Mouse (Mus musculus) embryonic facial prominence, embryonic 13.5 days (tissue): ENCODE results near the gene Olfr155. TPM values are rescaled to one million over a fixed set of nuclear protein-coding genes. Genes with fewer than 3 reads are reported as not detected.

Source experiments
- ATAC-seq: fragments of 200-750 bp; cut with Nextera tagmentation; 2 replicates; pipeline ENCODE4 v1.8.0; 2017; ENCODE audit warnings: low read depth; ENCODE audit not compliant: insufficient number of reproducible peaks, insufficient read depth, low FRiP score, low TSS enrichment
- H3K27ac ChIP-seq: fragments of 300-500 bp; sonication (generic); 2 replicates; pipeline ENCODE4 v1.5.1; 2015; ENCODE audit warnings: moderate library complexity, mild to moderate bottlenecking, inconsistent platforms
- H3K27me3 ChIP-seq: fragments of 300-500 bp; sonication (generic); 2 replicates; pipeline ENCODE4 v1.6.1; 2015; ENCODE audit warnings: mild to moderate bottlenecking, inconsistent platforms
- H3K36me3 ChIP-seq: fragments of 300-500 bp; sonication (generic); 2 replicates; pipeline ENCODE4 v1.6.1; 2015; ENCODE audit warnings: mild to moderate bottlenecking, inconsistent platforms
- H3K4me1 ChIP-seq: fragments of 300-500 bp; sonication (generic); 2 replicates; pipeline ENCODE4 v1.6.1; 2015; ENCODE audit warnings: inconsistent platforms
- H3K4me2 ChIP-seq: fragments of 300-500 bp; sonication (generic); 2 replicates; pipeline ENCODE4 v1.6.1; 2015; ENCODE audit warnings: moderate library complexity, mild to moderate bottlenecking, inconsistent platforms
- H3K4me3 ChIP-seq: fragments of 300-500 bp; sonication (generic); 2 replicates; pipeline ENCODE4 v1.5.1; 2015; ENCODE audit warnings: mild to moderate bottlenecking, inconsistent platforms
- H3K9ac ChIP-seq: fragments of 300-500 bp; sonication (generic); 2 replicates; pipeline ENCODE4 v1.6.1; 2015; ENCODE audit warnings: mild to moderate bottlenecking, inconsistent platforms
- H3K9me3 ChIP-seq: fragments of 300-500 bp; sonication (generic); 2 replicates; pipeline ENCODE4 v1.6.1; 2016; ENCODE audit warnings: inconsistent platforms
- WGBS: fragments of 180-500 bp; shearing (Covaris S2); methylation state at CpG from one replicate; pipeline ENCODE4 v1.1.7; 2015; ENCODE audit warnings: mixed read lengths; 5-methylcytosine and 5-hydroxymethylcytosine counted together
- polyA plus RNA-seq: library from polyadenylated mRNA; unstranded; fragments of >200 nt; fragmentation: Nextera tagmentation; extraction: Ambion mirVana; gene quantifications from 2 replicates; pipeline ENCODE4 v1.2.1, GENCODE M21; 2015

Gene Olfr155
- polyA plus RNA-seq, 1 experiment from 2014 or later: not detected

- Histone ChIP-seq H3K9me3 (no peaks in the 10 kb centered on the region), H3K4me3 (no peak overlapping the region), H3K27me3 (no peaks in the 10 kb centered on the region), H3K9ac (no peak overlapping the region), H3K27ac (no peak overlapping the region), H3K4me2 (no peak overlapping the region), H3K4me1 (no peaks in the 10 kb centered on the region; the same call in 1 of the 2 replicates), H3K36me3 (no peaks in the 10 kb centered on the region)
- ATAC-seq: no peak
- WGBS: 15% methylated on average over 14 of the region's 14 CpGs
These were observed 9.6 kb downstream of the Olfr155 start for GRCm38 (mm10) chr4:43860744-43861519.

GRCm38 (mm10) chr4:43863298-43863697 lies 11.9 kb downstream of the Olfr155 start:
- 64% methylated on average over 4 of the region's 4 CpGs for WGBS
- Histone ChIP-seq H3K36me3 (no peaks in the 10 kb centered on the region), H3K27me3 (no peaks in the 10 kb centered on the region), H3K9me3 (no peaks in the 10 kb centered on the region), H3K27ac (no peak overlapping the region), H3K4me1 (no peaks in the 10 kb centered on the region; the same call in 1 of the 2 replicates), H3K4me2 (no peak overlapping the region), H3K9ac (no peak overlapping the region), H3K4me3 (no peak overlapping the region)
- no peak for ATAC-seq

- 78% methylated on average over 10 of the region's 10 CpGs for WGBS
- Histone ChIP-seq H3K4me3 (no peak overlapping the region), H3K27me3 (no peaks in the 10 kb centered on the region), H3K9me3 (peaks cover 6% of the 10 kb centered on the region; the same call in 1 of the 2 replicates), H3K9ac (no peak overlapping the region), H3K27ac (no peak overlapping the region), H3K36me3 (no peaks in the 10 kb centered on the region), H3K4me1 (peaks cover 5% of the 10 kb centered on the region), H3K4me2 (no peak overlapping the region)
- no peak for ATAC-seq
These were observed 18.5 kb downstream of the Olfr155 start for GRCm38 (mm10) chr4:43869821-43870220.

GRCm38 (mm10) chr4:43874501-43874900 lies 23.1 kb downstream of the Olfr155 start:
- Histone ChIP-seq H3K4me3 (peak overlapping the region; percentile 91), H3K4me1 (peaks cover 26% of the 10 kb centered on the region), H3K9ac (0 out of 2 replicates have a peak overlapping the region, but pooled peaks have one; percentile 88), H3K27me3 (no peaks in the 10 kb centered on the region), H3K36me3 (no peaks in the 10 kb centered on the region), H3K4me2 (peak overlapping the region; percentile 88), H3K27ac (no peak overlapping the region), H3K9me3 (no peaks in the 10 kb centered on the region)
- no peak for ATAC-seq
- whole genome bisulfite sequencing: 51% methylated on average over 7 of the region's 7 CpGs

- Histone ChIP-seq H3K4me2 (peak within 1 kb of the TSS; percentile 88), H3K9ac (peak within 1 kb of the TSS; percentile 88), H3K36me3 (no peaks in the 10 kb centered on the region), H3K9me3 (no peaks in the 10 kb centered on the region), H3K4me3 (peak within 1 kb of the TSS; percentile 91), H3K27me3 (no peaks in the 10 kb centered on the region), H3K4me1 (peaks cover 29% of the 10 kb centered on the region), H3K27ac (peak within 1 kb of the TSS; percentile 62; the same call in 1 of the 2 replicates)
- under 1% methylated on average over 72 of the region's 73 CpGs for WGBS
- peak; percentile 81 for ATAC-seq
These were observed 24.0 kb downstream of the Olfr155 start, which contains the start of gene Reck for GRCm38 (mm10) chr4:43875160-43875918. TSS of gene Reck (plus strand) at chr4:43875530.

GRCm38 (mm10) chr4:43875919-43876411 lies 24.6 kb downstream of the Olfr155 start:
- Histone ChIP-seq H3K4me1 (peaks cover 29% of the 10 kb centered on the region), H3K4me2 (peak overlapping the region; percentile 88), H3K9ac (peak overlapping the region; percentile 88), H3K4me3 (peak overlapping the region; percentile 91), H3K27ac (no peak overlapping the region), H3K27me3 (no peaks in the 10 kb centered on the region), H3K36me3 (no peaks in the 10 kb centered on the region), H3K9me3 (no peaks in the 10 kb centered on the region)
- peak; percentile 27 for ATAC-seq
- WGBS: under 1% methylated on average over 20 of the region's 20 CpGs

GRCm38 (mm10) chr4:43877230-43877629 lies 25.9 kb downstream of the Olfr155 start:
- Histone ChIP-seq H3K9ac (no peak overlapping the region), H3K27ac (no peak overlapping the region), H3K27me3 (no peaks in the 10 kb centered on the region), H3K4me2 (no peak overlapping the region), H3K36me3 (no peaks in the 10 kb centered on the region), H3K9me3 (no peaks in the 10 kb centered on the region), H3K4me1 (peaks cover 29% of the 10 kb centered on the region), H3K4me3 (no peak overlapping the region)
- WGBS: 92% methylated on average over 1 of the region's 1 CpGs
- no peak for ATAC-seq

- H3K27ac ChIP-seq: peak overlapping the region; percentile 41; the same call in 1 of the 2 replicates
- H3K9ac ChIP-seq: no peak overlapping the region
- H3K36me3 ChIP-seq: no peaks in the 10 kb centered on the region
- H3K4me2 ChIP-seq: peak overlapping the region; percentile 12
- no peaks in the 10 kb centered on the region for H3K9me3 ChIP-seq
- no peaks in the 10 kb centered on the region for H3K27me3 ChIP-seq
- peaks cover 29% of the 10 kb centered on the region for H3K4me1 ChIP-seq
- no peak overlapping the region for H3K4me3 ChIP-seq
- WGBS: 27% methylated on average over 5 of the region's 5 CpGs
- no peak for ATAC-seq
These were observed 26.9 kb downstream of the Olfr155 start for GRCm38 (mm10) chr4:43878121-43878776.

- Histone ChIP-seq H3K9me3 (no peaks in the 10 kb centered on the region), H3K36me3 (no peaks in the 10 kb centered on the region), H3K9ac (no peak overlapping the region), H3K4me1 (peaks cover 39% of the 10 kb centered on the region), H3K4me2 (no peak overlapping the region), H3K27ac (no peak overlapping the region), H3K27me3 (no peaks in the 10 kb centered on the region), H3K4me3 (no peak overlapping the region)
- WGBS: 63% methylated on average over 6 of the region's 6 CpGs
- no peak for ATAC-seq
These were observed 28.2 kb downstream of the Olfr155 start for GRCm38 (mm10) chr4:43879566-43879965.

- no peaks in the 10 kb centered on the region for H3K36me3 ChIP-seq
- no peak overlapping the region for H3K4me3 ChIP-seq
- peaks cover 35% of the 10 kb centered on the region for H3K4me1 ChIP-seq
- no peaks in the 10 kb centered on the region for H3K27me3 ChIP-seq
- WGBS: 16% methylated on average over 4 of the region's 4 CpGs
- no peak overlapping the region for H3K4me2 ChIP-seq
- H3K27ac ChIP-seq: peak overlapping the region; percentile 11; the same call in 1 of the 2 replicates
- H3K9me3 ChIP-seq: no peaks in the 10 kb centered on the region
- no peak overlapping the region for H3K9ac ChIP-seq
- ATAC-seq: no peak
These were observed 32.8 kb downstream of the Olfr155 start for GRCm38 (mm10) chr4:43884196-43884595.

GRCm38 (mm10) chr4:43891247-43891646 lies 39.9 kb downstream of the Olfr155 start:
- Histone ChIP-seq H3K4me2 (no peak overlapping the region), H3K9me3 (no peaks in the 10 kb centered on the region), H3K36me3 (peaks cover 3% of the 10 kb centered on the region; the same call in 1 of the 2 replicates), H3K27me3 (no peaks in the 10 kb centered on the region), H3K4me3 (no peak overlapping the region), H3K4me1 (peaks cover 4% of the 10 kb centered on the region), H3K9ac (no peak overlapping the region), H3K27ac (no peak overlapping the region)
- no peak for ATAC-seq
- WGBS: 86% methylated on average over 3 of the region's 3 CpGs
